Mouse (Mus musculus) midbrain, embryonic 10.5 days (tissue): Measurements from ENCODE around the gene Chst15. TPM values are rescaled to one million over a fixed set of nuclear protein-coding genes. Genes with fewer than 3 reads are reported as not detected.

Experiments
- DNase-seq: peaks from one replicate; pipeline ENCODE4 v3.0.0-alpha.2; 2017; ENCODE audit warnings: low spot score
- H3K27ac ChIP-seq: fragments of 300-500 bp; sonication (generic); replicated peaks from 2 replicates; pipeline ENCODE4 v1.5.1; 2016; ENCODE audit warnings: mild to moderate bottlenecking
- H3K27me3 ChIP-seq: fragments of 300-500 bp; sonication (generic); 2 replicates; pipeline ENCODE4 v1.6.1; 2016; ENCODE audit warnings: low read depth, mild to moderate bottlenecking; ENCODE audit not compliant: poor library complexity, severe bottlenecking
- H3K36me3 ChIP-seq: fragments of 300-500 bp; sonication (generic); 2 replicates; pipeline ENCODE4 v1.6.1; 2016; ENCODE audit warnings: mild to moderate bottlenecking, moderate library complexity
- H3K4me1 ChIP-seq: fragments of 300-500 bp; sonication (generic); 2 replicates; pipeline ENCODE4 v1.6.1; 2016
- H3K4me3 ChIP-seq: fragments of 300-500 bp; sonication (generic); 2 replicates; pipeline ENCODE4 v1.5.1; 2016; ENCODE audit warnings: mild to moderate bottlenecking, moderate library complexity
- H3K9me3 ChIP-seq: fragments of 300-500 bp; sonication (generic); replicated peaks from 2 replicates; pipeline ENCODE4 v1.6.1; 2016; ENCODE audit warnings: mild to moderate bottlenecking
- WGBS: fragments of 180-500 bp; shearing (Covaris S2); methylation state at CpG from one replicate; pipeline ENCODE4 v1.1.7; 2016; 5-methylcytosine and 5-hydroxymethylcytosine counted together
- polyA plus RNA-seq: library from polyadenylated mRNA; unstranded; fragments of >200 nt; fragmentation: Nextera tagmentation; extraction: Ambion mirVana; gene quantifications from 2 replicates; pipeline ENCODE4 v1.2.1, GENCODE M21; 2016

The Chst15 gene
- polyA plus RNA-seq, 1 experiment from 2014 or later = 14.2 TPM

DNA sequence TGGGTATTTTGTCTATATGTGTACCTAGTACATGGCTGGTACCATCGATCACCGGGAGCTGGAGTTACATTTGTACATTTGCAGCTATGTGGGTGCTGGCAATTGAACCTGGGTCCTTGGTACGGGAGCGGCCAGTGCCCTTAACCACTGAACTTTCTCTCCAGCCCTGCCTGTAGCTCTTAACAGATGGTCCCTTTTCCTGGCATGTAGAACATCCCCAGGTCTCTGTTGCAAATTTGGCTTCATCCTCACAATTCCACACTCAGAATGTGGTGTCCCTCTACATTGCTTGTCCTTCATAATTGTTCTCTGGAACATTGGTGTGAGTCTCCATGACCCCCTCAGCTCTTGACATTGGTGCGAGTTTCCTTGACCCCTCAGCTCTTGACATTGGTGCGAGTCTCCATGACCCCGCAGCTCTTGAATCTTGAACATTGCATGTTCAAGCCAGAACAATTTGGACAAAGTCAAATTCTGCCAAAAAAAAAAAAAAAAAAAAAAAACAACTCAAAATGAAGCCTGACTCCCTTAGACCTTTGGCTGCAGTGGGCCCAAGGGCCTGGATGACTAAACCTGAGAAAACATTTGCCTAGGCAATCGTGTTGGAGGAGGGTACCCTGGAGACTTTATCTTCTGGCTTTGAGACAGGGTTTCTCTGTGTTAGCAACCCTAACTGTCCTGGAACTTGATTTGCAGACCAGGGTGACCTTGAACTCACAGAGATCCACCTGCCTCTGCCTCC, 10.2 kb downstream of the Chst15 start:
- DNase-seq = no peak
- H3K9me3 ChIP-seq = no peaks in the 10 kb centered on the region
- H3K36me3 ChIP-seq = no peaks in the 10 kb centered on the region
- no peak overlapping the region for H3K27ac ChIP-seq
- H3K27me3 ChIP-seq = no peaks in the 10 kb centered on the region
- WGBS = 92% methylated on average over 8 of the region's 8 CpGs
- peaks cover 29% of the 10 kb centered on the region for H3K4me1 ChIP-seq
- no peak overlapping the region for H3K4me3 ChIP-seq

- no peak for DNase-seq
- Histone ChIP-seq H3K36me3 (no peaks in the 10 kb centered on the region), H3K27me3 (no peaks in the 10 kb centered on the region), H3K27ac (no peak overlapping the region), H3K9me3 (no peaks in the 10 kb centered on the region), H3K4me1 (peaks cover 23% of the 10 kb centered on the region), H3K4me3 (no peak overlapping the region)
- 87% methylated on average over 5 of the region's 5 CpGs for WGBS
Observed at GRCm38 (mm10) chr7:132305492-132306375, 11.3 kb downstream of the Chst15 start.

GRCm38 (mm10) chr7:132304424-132305085, 12.5 kb downstream of the Chst15 start:
- Histone ChIP-seq H3K27me3 (no peaks in the 10 kb centered on the region), H3K9me3 (no peaks in the 10 kb centered on the region), H3K27ac (0 out of 2 replicates have a peak overlapping the region, but pooled peaks have one; percentile 28), H3K36me3 (no peaks in the 10 kb centered on the region), H3K4me3 (no peak overlapping the region), H3K4me1 (peaks cover 20% of the 10 kb centered on the region)
- no peak for DNase-seq
- WGBS = 79% methylated on average over 8 of the region's 8 CpGs

DNA sequence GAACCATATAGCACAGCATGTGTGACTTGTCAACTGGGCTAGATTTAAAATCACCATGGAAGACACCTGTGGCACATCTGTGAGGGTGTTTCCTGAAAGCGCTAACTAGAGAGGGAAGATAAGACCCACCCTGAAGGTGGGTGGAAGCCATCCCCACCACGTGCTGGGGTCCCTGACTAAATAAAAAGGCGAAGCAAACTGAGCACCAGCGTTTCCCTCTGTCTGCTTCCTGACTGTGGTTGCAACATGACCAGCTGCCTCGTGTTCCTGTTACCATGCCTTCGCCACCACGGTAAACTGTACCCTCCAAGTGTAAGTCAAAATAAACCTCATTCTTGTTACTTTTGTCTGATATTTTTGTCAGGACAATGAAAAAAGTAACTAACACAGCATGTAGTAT, 13.0 kb downstream of the Chst15 start:
- no peaks in the 10 kb centered on the region for H3K27me3 ChIP-seq
- WGBS = 79% methylated on average over 7 of the region's 7 CpGs

GRCm38 (mm10) chr7:132302508-132303241, 14.4 kb downstream of the Chst15 start:
- WGBS = 80% methylated on average over 8 of the region's 8 CpGs
- Histone ChIP-seq H3K4me1 (peaks cover 20% of the 10 kb centered on the region), H3K4me3 (no peak overlapping the region), H3K9me3 (no peaks in the 10 kb centered on the region), H3K27ac (0 out of 2 replicates have a peak overlapping the region, but pooled peaks have one; percentile 10), H3K36me3 (no peaks in the 10 kb centered on the region), H3K27me3 (no peaks in the 10 kb centered on the region)
- no peak for DNase-seq

More for the DNA sequence above, 13.0 kb downstream of the Chst15 start:
- Histone ChIP-seq H3K4me1 (peaks cover 20% of the 10 kb centered on the region), H3K9me3 (no peaks in the 10 kb centered on the region), H3K36me3 (no peaks in the 10 kb centered on the region), H3K4me3 (no peak overlapping the region), H3K27ac (no peak overlapping the region)
- DNase-seq = no peak

GRCm38 (mm10) chr7:132299661-132300210, 17.3 kb downstream of the Chst15 start:
- 80% methylated on average over 5 of the region's 5 CpGs for WGBS
- DNase-seq = no peak
- H3K4me1 ChIP-seq = peaks cover 10% of the 10 kb centered on the region

GRCm38 (mm10) chr7:132298412-132298990, 18.5 kb downstream of the Chst15 start:
- WGBS = 84% methylated on average over 7 of the region's 7 CpGs
- Histone ChIP-seq H3K36me3 (no peaks in the 10 kb centered on the region), H3K4me3 (no peak overlapping the region), H3K27me3 (no peaks in the 10 kb centered on the region), H3K9me3 (no peaks in the 10 kb centered on the region), H3K4me1 (0 out of 2 replicates have a peak, but pooled peaks cover 6% of the 10 kb centered on the region), H3K27ac (no peak overlapping the region)
- DNase-seq = no peak

More at GRCm38 (mm10) chr7:132299661-132300210, 17.3 kb downstream of the Chst15 start:
- Histone ChIP-seq H3K36me3 (no peaks in the 10 kb centered on the region), H3K9me3 (no peaks in the 10 kb centered on the region), H3K27me3 (no peaks in the 10 kb centered on the region), H3K27ac (no peak overlapping the region), H3K4me3 (no peak overlapping the region)

- 83% methylated on average over 4 of the region's 4 CpGs for WGBS
- H3K27ac ChIP-seq = no peak overlapping the region
- DNase-seq = no peak
- no peaks in the 10 kb centered on the region for H3K4me1 ChIP-seq
- no peak overlapping the region for H3K4me3 ChIP-seq
- H3K9me3 ChIP-seq = no peaks in the 10 kb centered on the region
- no peaks in the 10 kb centered on the region for H3K36me3 ChIP-seq
- no peaks in the 10 kb centered on the region for H3K27me3 ChIP-seq
Observed at GRCm38 (mm10) chr7:132296661-132297443, 20.2 kb downstream of the Chst15 start.

- Histone ChIP-seq H3K9me3 (no peaks in the 10 kb centered on the region), H3K27me3 (no peaks in the 10 kb centered on the region), H3K27ac (no peak overlapping the region), H3K36me3 (no peaks in the 10 kb centered on the region), H3K4me1 (no peaks in the 10 kb centered on the region), H3K4me3 (no peak overlapping the region)
- WGBS = 82% methylated on average over 3 of the region's 3 CpGs
- DNase-seq = no peak
Observed at GRCm38 (mm10) chr7:132296132-132296531, 20.9 kb downstream of the Chst15 start.

GRCm38 (mm10) chr7:132287340-132287664, 29.7 kb downstream of the Chst15 start:
- no peak for DNase-seq
- no peaks in the 10 kb centered on the region for H3K27me3 ChIP-seq
- H3K27ac ChIP-seq = peak overlapping the region; percentile 81
- no peak overlapping the region for H3K4me3 ChIP-seq
- 79% methylated on average over 3 of the region's 3 CpGs for WGBS
- no peaks in the 10 kb centered on the region for H3K9me3 ChIP-seq
- H3K36me3 ChIP-seq = no peaks in the 10 kb centered on the region
- peaks cover 68% of the 10 kb centered on the region for H3K4me1 ChIP-seq

GRCm38 (mm10) chr7:132286630-132287339, 30.2 kb downstream of the Chst15 start:
- Histone ChIP-seq H3K36me3 (no peaks in the 10 kb centered on the region), H3K9me3 (no peaks in the 10 kb centered on the region), H3K4me1 (peaks cover 72% of the 10 kb centered on the region), H3K27me3 (no peaks in the 10 kb centered on the region), H3K4me3 (no peak overlapping the region), H3K27ac (peak overlapping the region; percentile 81)
- DNase-seq = no peak
- 49% methylated on average over 14 of the region's 14 CpGs for WGBS
